Mouse (Mus musculus) gastrocnemius, adult 18-20 months (tissue): ENCODE results near the gene Spg7. TPM values are rescaled to one million over a fixed set of nuclear protein-coding genes. Genes with fewer than 3 reads are reported as not detected.
A peak's percentile ranks its signal among the peaks of the same experiment; 100 is the strongest.

ENCODE experiments used
- DNase-seq: peaks from one replicate; pipeline ENCODE4 v3.0.0; 2021; ENCODE audit warnings: low spot score
- microRNA-seq: library from miRNA; unstranded; fragments of <30 nt; microRNA quantifications from one replicate; pipeline ENCODE4 v1.2.0, GENCODE M21; 2021
- total RNA-seq, 2 experiments: library from RNA; stranded (reverse); gene quantifications; 2 replicates each; pipeline ENCODE4 v1.2.3; 2021

The Spg7 gene
- total RNA-seq, 2 experiments from 2014 or later = 73.9 to 77.4 TPM

GRCm38 (mm10) chr8:123131041-123131440, 68.3 kb downstream of the Spg7 start:
- no peak for DNase-seq

GRCm38 (mm10) chr8:123132953-123133352, 70.2 kb downstream of the Spg7 start:
- no peak for DNase-seq

GRCm38 (mm10) chr8:123134149-123134713, 71.5 kb downstream of the Spg7 start:
- no peak for DNase-seq

GRCm38 (mm10) chr8:123135406-123135805, 72.7 kb downstream of the Spg7 start:
- DNase-seq = no peak

GRCm38 (mm10) chr8:123135806-123136205, 73.1 kb downstream of the Spg7 start:
- no peak for DNase-seq

GRCm38 (mm10) chr8:123136287-123136686, 73.5 kb downstream of the Spg7 start:
- no peak for DNase-seq

GRCm38 (mm10) chr8:123137645-123138077, 74.9 kb downstream of the Spg7 start:
- no peak for DNase-seq

- DNase-seq = no peak
Observed at GRCm38 (mm10) chr8:123138741-123139140, 76.0 kb downstream of the Spg7 start.

- DNase-seq = peak; percentile 95
Observed at GRCm38 (mm10) chr8:123141741-123142462, 79.2 kb downstream of the Spg7 start.

- DNase-seq = peak; percentile 79
Observed at GRCm38 (mm10) chr8:123145279-123145678, 82.5 kb downstream of the Spg7 start.

GRCm38 (mm10) chr8:123146390-123146789, 83.6 kb downstream of the Spg7 start:
- peak; percentile 43 for DNase-seq

Small RNA genes lying within 50 kb of the gene (microRNA-seq; reads per million reads assigned to microRNA genes)
- not detected for gene Mir7079
- not detected for gene Mir7080

Other genes starting within 250 kb of the Spg7 start
- gene Cdh15, start 215.0 kb upstream of the Spg7 start, total RNA-seq = 10 to 100 TPM; 16.2 to 20.5 TPM
- gene Ankrd11, start 20.7 kb upstream of the Spg7 start, total RNA-seq = 10 to 100 TPM; 61.1 to 68.9 TPM
- 100 to 1,000 TPM; 432 to 435 TPM for gene Rpl13, start 39.4 kb downstream of the Spg7 start, total RNA-seq
- under 1 TPM in 1 of 2 experiments, not detected in 1; 0.14 TPM for gene Cpne7, start 54.4 kb downstream of the Spg7 start, total RNA-seq
- 1 to 10 TPM; 1.7 to 2.2 TPM for gene Sult5a1, start 95.4 kb downstream of the Spg7 start, total RNA-seq
- gene Dpep1, start 123.3 kb downstream of the Spg7 start, total RNA-seq = 10 to 100 TPM in 1 of 2 experiments, 1 to 10 TPM in 1; 8.9 to 14.4 TPM
- gene Chmp1a, start 149.8 kb downstream of the Spg7 start, total RNA-seq = 10 to 100 TPM; 57.2 to 68.0 TPM
- gene Spata33, start 149.9 kb downstream of the Spg7 start, total RNA-seq = 1 to 10 TPM in 1 of 2 experiments, under 1 TPM in 1; 0.83 to 2.1 TPM
- 10 to 100 TPM; 11.6 to 12.1 TPM for gene Cdk10, start 161.9 kb downstream of the Spg7 start, total RNA-seq
- 1 to 10 TPM; 1.1 to 1.7 TPM for gene Spata2l, start 173.3 kb downstream of the Spg7 start, total RNA-seq
- 1 to 10 TPM; 5.1 to 5.2 TPM for gene Zfp276, start 191.3 kb downstream of the Spg7 start, total RNA-seq
- 10 to 100 TPM; 17.2 to 18.8 TPM for gene Vps9d1, start 191.4 kb downstream of the Spg7 start, total RNA-seq